Mouse (Mus musculus) kidney, postnatal 0 days (tissue): Measurements from ENCODE around the gene Cyp2f2. TPM values are rescaled to one million over a fixed set of nuclear protein-coding genes. Genes with fewer than 3 reads are reported as not detected.

Source experiments
- ATAC-seq: fragments of 200-750 bp; cut with Nextera tagmentation; replicated peaks from 2 replicates; pipeline ENCODE4 v1.8.0; 2017; ENCODE audit warnings: low read depth, moderate number of reproducible peaks, moderate TSS enrichment, moderate library complexity; ENCODE audit not compliant: low FRiP score
- DNase-seq: peaks from one replicate; pipeline ENCODE4 v3.0.0-alpha.2; 2016; ENCODE audit warnings: low spot score
- H3K27ac ChIP-seq: fragments of 300-500 bp; sonication (generic); 2 replicates; pipeline ENCODE4 v1.5.1; 2014; ENCODE audit warnings: mild to moderate bottlenecking
- H3K27me3 ChIP-seq: fragments of 300-500 bp; sonication (generic); 2 replicates; pipeline ENCODE4 v1.6.1; 2014; ENCODE audit warnings: low read length, mixed read lengths; ENCODE audit not compliant: insufficient read depth
- H3K36me3 ChIP-seq: fragments of 300-500 bp; sonication (generic); 2 replicates; pipeline ENCODE4 v1.6.1; 2014; ENCODE audit warnings: low read length, mixed read lengths; ENCODE audit not compliant: insufficient read depth
- H3K4me1 ChIP-seq: fragments of 300-500 bp; sonication (generic); replicated peaks from 2 replicates; pipeline ENCODE4 v1.6.1; 2014; ENCODE audit warnings: antibody characterized with exemption, low read length, mixed read lengths; ENCODE audit not compliant: insufficient read depth
- H3K4me2 ChIP-seq: fragments of 300-500 bp; sonication (generic); 2 replicates; pipeline ENCODE4 v1.6.1; 2014; ENCODE audit warnings: mild to moderate bottlenecking, low read length, moderate library complexity, mixed read lengths
- H3K4me3 ChIP-seq: fragments of 300-500 bp; sonication (generic); replicated peaks from 2 replicates; pipeline ENCODE4 v1.5.1; 2014; ENCODE audit warnings: low read depth, low read length
- H3K9ac ChIP-seq: fragments of 300-500 bp; sonication (generic); 2 replicates; pipeline ENCODE4 v1.6.1; 2014; ENCODE audit warnings: low read depth, low read length
- H3K9me3 ChIP-seq: fragments of 300-500 bp; sonication (generic); replicated peaks from 2 replicates; pipeline ENCODE4 v1.6.1; 2016; ENCODE audit warnings: low read length, inconsistent platforms, mixed read lengths
- CTCF ChIP-seq: IDR thresholded peaks from 2 replicates; pipeline ENCODE4 v1.5.1; 2016; ENCODE audit warnings: antibody characterized with exemption, low read depth, mild to moderate bottlenecking, moderate library complexity
- WGBS: fragments of 180-500 bp; shearing (Covaris S2); extraction: QIAGEN DNeasy Blood & Tissue Kit; methylation state at CpG from one replicate; pipeline ENCODE4 v1.1.7; 2014; 5-methylcytosine and 5-hydroxymethylcytosine counted together
- polyA plus RNA-seq: library from polyadenylated mRNA; unstranded; fragments of >200 nt; fragmentation: Nextera tagmentation; extraction: Ambion mirVana; gene quantifications from 2 replicates; pipeline ENCODE4 v1.2.1, GENCODE M21; 2015

Cyp2f2 gene
- polyA plus RNA-seq, 1 experiment from 2014 or later, result 0.29 TPM

GRCm38 (mm10) chr7:27167475-27168094 is 47.9 kb downstream of the Cyp2f2 start:
- H3K4me1 ChIP-seq, result peaks cover 27% of the 10 kb centered on the region; the same call in 1 of the 2 replicates
- H3K9ac ChIP-seq, result peak overlapping the region; percentile 69; the same call in 1 of the 2 replicates
- H3K4me2 ChIP-seq, result peak overlapping the region; percentile 66
- TF ChIP-seq CTCF, result no peak
- peaks cover 19% of the 10 kb centered on the region; the same call in 1 of the 2 replicates for H3K36me3 ChIP-seq
- DNase-seq (no peak), ATAC-seq (no peak)
- peak overlapping the region; percentile 62 for H3K4me3 ChIP-seq
- H3K27me3 ChIP-seq, result no peaks in the 10 kb centered on the region
- H3K27ac ChIP-seq, result peak overlapping the region; percentile 93
- H3K9me3 ChIP-seq, result no peaks in the 10 kb centered on the region
- WGBS, result 65% methylated on average over 11 of the region's 11 CpGs

- DNase-seq (no peak), ATAC-seq (no peak)
- H3K4me3 ChIP-seq, result no peak overlapping the region
- H3K27me3 ChIP-seq, result no peaks in the 10 kb centered on the region
- H3K9me3 ChIP-seq, result no peaks in the 10 kb centered on the region
- peaks cover 24% of the 10 kb centered on the region; the same call in 1 of the 2 replicates for H3K4me1 ChIP-seq
- H3K36me3 ChIP-seq, result peaks cover 25% of the 10 kb centered on the region; the same call in 1 of the 2 replicates
- H3K4me2 ChIP-seq, result no peak overlapping the region
- peak overlapping the region; percentile 42; the same call in 1 of the 2 replicates for H3K27ac ChIP-seq
- TF ChIP-seq CTCF, result no peak
- H3K9ac ChIP-seq, result no peak overlapping the region
- WGBS, result 78% methylated on average over 5 of the region's 5 CpGs
Observed at GRCm38 (mm10) chr7:27168371-27168770, 48.7 kb downstream of the Cyp2f2 start.

GRCm38 (mm10) chr7:27170981-27171380 is 51.3 kb downstream of the Cyp2f2 start:
- 92% methylated on average over 3 of the region's 3 CpGs for WGBS
- H3K4me1 ChIP-seq, result 0 out of 2 replicates have a peak, but pooled peaks cover 4% of the 10 kb centered on the region
- H3K9me3 ChIP-seq, result no peaks in the 10 kb centered on the region
- no peak for DNase-seq
- TF ChIP-seq CTCF, result no peak
- no peak overlapping the region for H3K4me3 ChIP-seq
- ATAC-seq, result no peak
- H3K4me2 ChIP-seq, result no peak overlapping the region
- H3K27ac ChIP-seq, result no peak overlapping the region
- H3K36me3 ChIP-seq, result peaks cover 22% of the 10 kb centered on the region; the same call in 1 of the 2 replicates
- H3K27me3 ChIP-seq, result no peaks in the 10 kb centered on the region
- no peak overlapping the region for H3K9ac ChIP-seq

GRCm38 (mm10) chr7:27174496-27174895 is 54.8 kb downstream of the Cyp2f2 start:
- no peak for DNase-seq
- no peak overlapping the region for H3K27ac ChIP-seq
- 0 out of 2 replicates have a peak, but pooled peaks cover 4% of the 10 kb centered on the region for H3K4me1 ChIP-seq
- 85% methylated on average over 15 of the region's 15 CpGs for WGBS
- H3K27me3 ChIP-seq, result no peaks in the 10 kb centered on the region
- H3K9ac ChIP-seq, result no peak overlapping the region
- no peaks in the 10 kb centered on the region for H3K9me3 ChIP-seq
- H3K4me2 ChIP-seq, result no peak overlapping the region
- no peak for ATAC-seq
- peaks cover 22% of the 10 kb centered on the region; the same call in 1 of the 2 replicates for H3K36me3 ChIP-seq
- no peak for TF ChIP-seq CTCF
- no peak overlapping the region for H3K4me3 ChIP-seq

- Histone ChIP-seq H3K4me3 (no peak overlapping the region), H3K27ac (no peak overlapping the region), H3K4me1 (0 out of 2 replicates have a peak, but pooled peaks cover 4% of the 10 kb centered on the region), H3K27me3 (no peaks in the 10 kb centered on the region), H3K4me2 (no peak overlapping the region), H3K36me3 (peaks cover 22% of the 10 kb centered on the region; the same call in 1 of the 2 replicates), H3K9ac (no peak overlapping the region), H3K9me3 (no peaks in the 10 kb centered on the region)
- ATAC-seq (no peak), DNase-seq (no peak)
- WGBS, result 92% methylated on average over 7 of the region's 7 CpGs
- no peak for TF ChIP-seq CTCF
Observed at GRCm38 (mm10) chr7:27174896-27175295, 55.2 kb downstream of the Cyp2f2 start.

GRCm38 (mm10) chr7:27177942-27178323 is 58.2 kb downstream of the Cyp2f2 start:
- Histone ChIP-seq H3K4me1 (0 out of 2 replicates have a peak, but pooled peaks cover 4% of the 10 kb centered on the region), H3K9me3 (no peaks in the 10 kb centered on the region), H3K27me3 (no peaks in the 10 kb centered on the region), H3K27ac (peak overlapping the region; percentile 95), H3K9ac (peak overlapping the region; percentile 71), H3K4me2 (peak overlapping the region; percentile 48), H3K4me3 (peak overlapping the region; percentile 78), H3K36me3 (0 out of 2 replicates have a peak, but pooled peaks cover 4% of the 10 kb centered on the region)
- ATAC-seq (peak; percentile 8), DNase-seq (no peak)
- WGBS, result 16% methylated on average over 4 of the region's 4 CpGs
- TF ChIP-seq CTCF, result no peak
